Mouse (Mus musculus): ENCODE measurements around the gene Olfr1225. TPM values are rescaled to one million over a fixed set of nuclear protein-coding genes. Genes with fewer than 3 reads are reported as not detected.
"Not testable (repeated sequence)": the region's sequence is repeated elsewhere in the genome, so short reads cannot be mapped to it uniquely, and the experiment has no call there.

Gene Olfr1225
- not detected in 2 replicates for polyA plus RNA-seq (2015; fragmentation: Nextera tagmentation; extraction: Ambion mirVana)

GRCm38 (mm10) chr2:89174569-89174968 lies at the start of gene Olfr1225:
Olfr1225 (minus strand) TSS chr2:89174669.
- WGBS: 78% methylated on average over 1 of the region's 1 CpGs
- no peak within 1 kb of the TSS for H3K4me3 ChIP-seq (replicated peaks; ENCODE audit: low read length)
- no peak within 1 kb of the TSS for H3K27ac ChIP-seq (ENCODE audit: low read length)
- no peaks in the 10 kb centered on the region for H3K36me3 ChIP-seq (ENCODE audit: control insufficient read depth, insufficient read depth)
- H3K9ac ChIP-seq (replicated peaks; ENCODE audit: low read depth, low read length): no peak within 1 kb of the TSS
- no peaks in the 10 kb centered on the region for H3K4me1 ChIP-seq (replicated peaks; ENCODE audit: control insufficient read depth, insufficient read depth, low read length)
- H3K27me3 ChIP-seq (replicated peaks; ENCODE audit: control insufficient read depth, insufficient read depth, low read length): no peaks in the 10 kb centered on the region
- H3K9me3 ChIP-seq (ENCODE audit: control insufficient read depth, low read length): no peaks in the 10 kb centered on the region
- ATAC-seq: no peak
- H3K4me2 ChIP-seq (ENCODE audit: low read length): no peak within 1 kb of the TSS

GRCm38 (mm10) chr2:89199948-89200347 lies 25.5 kb upstream of the Olfr1225 start, which contains the start of gene Olfr1226:
Olfr1226 (minus strand) TSS chr2:89200048.
- H3K4me1 ChIP-seq (replicated peaks; ENCODE audit: control insufficient read depth, insufficient read depth, low read length): no peaks in the 10 kb centered on the region
- H3K4me2 ChIP-seq (ENCODE audit: low read length): no peak within 1 kb of the TSS
- H3K27me3 ChIP-seq (replicated peaks; ENCODE audit: control insufficient read depth, insufficient read depth, low read length): no peaks in the 10 kb centered on the region
- H3K9ac ChIP-seq (replicated peaks; ENCODE audit: low read depth, low read length): no peak within 1 kb of the TSS
- no peak within 1 kb of the TSS for H3K4me3 ChIP-seq (replicated peaks; ENCODE audit: low read length)
- H3K36me3 ChIP-seq (ENCODE audit: control insufficient read depth, insufficient read depth): no peaks in the 10 kb centered on the region
- 52% methylated on average over 2 of the region's 2 CpGs for WGBS
- no peaks in the 10 kb centered on the region for H3K9me3 ChIP-seq (ENCODE audit: control insufficient read depth, low read length)
- no peak for ATAC-seq
- H3K27ac ChIP-seq (ENCODE audit: low read length): no peak within 1 kb of the TSS

GRCm38 (mm10) chr2:89196325-89196982 lies 22.0 kb upstream of the Olfr1225 start:
- ATAC-seq: no peak
- Histone ChIP-seq H3K9me3 (ENCODE audit: control insufficient read depth, low read length) (no peaks in the 10 kb centered on the region), H3K9ac (replicated peaks; ENCODE audit: low read depth, low read length) (no peak overlapping the region), H3K4me2 (ENCODE audit: low read length) (no peak overlapping the region), H3K27me3 (replicated peaks; ENCODE audit: control insufficient read depth, insufficient read depth, low read length) (no peaks in the 10 kb centered on the region), H3K4me3 (replicated peaks; ENCODE audit: low read length) (no peak overlapping the region), H3K4me1 (replicated peaks; ENCODE audit: control insufficient read depth, insufficient read depth, low read length) (no peaks in the 10 kb centered on the region), H3K27ac (ENCODE audit: low read length) (no peak overlapping the region), H3K36me3 (ENCODE audit: control insufficient read depth, insufficient read depth) (no peaks in the 10 kb centered on the region)
- 91% methylated on average over 3 of the region's 3 CpGs for WGBS

- H3K36me3 ChIP-seq (ENCODE audit: control insufficient read depth, insufficient read depth); H3K27ac ChIP-seq (ENCODE audit: low read length); H3K9ac ChIP-seq (replicated peaks; ENCODE audit: low read depth, low read length); H3K4me3 ChIP-seq (replicated peaks; ENCODE audit: low read length); ATAC-seq; H3K4me2 ChIP-seq (ENCODE audit: low read length); H3K9me3 ChIP-seq (ENCODE audit: control insufficient read depth, low read length); H3K4me1 ChIP-seq (replicated peaks; ENCODE audit: control insufficient read depth, insufficient read depth, low read length); H3K27me3 ChIP-seq (replicated peaks; ENCODE audit: control insufficient read depth, insufficient read depth, low read length): not testable (repeated sequence)
- 93% methylated on average over 4 of the region's 4 CpGs for WGBS
These were observed 9.8 kb downstream of the Olfr1225 start for GRCm38 (mm10) chr2:89164711-89165110.

GRCm38 (mm10) chr2:89163991-89164390 lies 10.5 kb downstream of the Olfr1225 start, which contains the start of gene Olfr1224-ps1:
Olfr1224-ps1 (minus strand) TSS chr2:89164091.
- not testable (repeated sequence) for ATAC-seq; H3K9me3 ChIP-seq (ENCODE audit: control insufficient read depth, low read length); H3K27me3 ChIP-seq (replicated peaks; ENCODE audit: control insufficient read depth, insufficient read depth, low read length); H3K4me3 ChIP-seq (replicated peaks; ENCODE audit: low read length); H3K36me3 ChIP-seq (ENCODE audit: control insufficient read depth, insufficient read depth); H3K27ac ChIP-seq (ENCODE audit: low read length); H3K4me1 ChIP-seq (replicated peaks; ENCODE audit: control insufficient read depth, insufficient read depth, low read length); H3K4me2 ChIP-seq (ENCODE audit: low read length); H3K9ac ChIP-seq (replicated peaks; ENCODE audit: low read depth, low read length)
- WGBS: 93% methylated on average over 8 of the region's 8 CpGs

- Histone ChIP-seq H3K27me3 (replicated peaks; ENCODE audit: control insufficient read depth, insufficient read depth, low read length) (no peaks in the 10 kb centered on the region), H3K4me1 (replicated peaks; ENCODE audit: control insufficient read depth, insufficient read depth, low read length) (no peaks in the 10 kb centered on the region), H3K4me3 (replicated peaks; ENCODE audit: low read length) (no peak within 1 kb of the TSS), H3K9me3 (ENCODE audit: control insufficient read depth, low read length) (no peaks in the 10 kb centered on the region), H3K27ac (ENCODE audit: low read length) (no peak within 1 kb of the TSS), H3K4me2 (ENCODE audit: low read length) (no peak within 1 kb of the TSS), H3K9ac (replicated peaks; ENCODE audit: low read depth, low read length) (no peak within 1 kb of the TSS), H3K36me3 (ENCODE audit: control insufficient read depth, insufficient read depth) (no peaks in the 10 kb centered on the region)
- ATAC-seq: no peak
- 77% methylated on average over 1 of the region's 1 CpGs for WGBS
These were observed 23.0 kb downstream of the Olfr1225 start, which contains the start of gene Olfr1223 for GRCm38 (mm10) chr2:89151460-89151859. Olfr1223 (minus strand) TSS chr2:89151560.

GRCm38 (mm10) chr2:89132954-89133353 lies 41.5 kb downstream of the Olfr1225 start, which contains the start of gene Olfr1222:
Olfr1222 (minus strand) TSS chr2:89133054.
- H3K4me1 ChIP-seq (replicated peaks; ENCODE audit: control insufficient read depth, insufficient read depth, low read length): no peaks in the 10 kb centered on the region
- no peak within 1 kb of the TSS for H3K9ac ChIP-seq (replicated peaks; ENCODE audit: low read depth, low read length)
- H3K4me2 ChIP-seq (ENCODE audit: low read length): no peak within 1 kb of the TSS
- H3K27ac ChIP-seq (ENCODE audit: low read length): no peak within 1 kb of the TSS
- H3K4me3 ChIP-seq (replicated peaks; ENCODE audit: low read length): no peak within 1 kb of the TSS
- H3K27me3 ChIP-seq (replicated peaks; ENCODE audit: control insufficient read depth, insufficient read depth, low read length): no peaks in the 10 kb centered on the region
- WGBS: 83% methylated on average over 3 of the region's 3 CpGs
- no peaks in the 10 kb centered on the region for H3K9me3 ChIP-seq (ENCODE audit: control insufficient read depth, low read length)
- H3K36me3 ChIP-seq (ENCODE audit: control insufficient read depth, insufficient read depth): no peaks in the 10 kb centered on the region
- ATAC-seq: no peak

Other genes with a start within 250 kb of the Olfr1225 start
- gene Olfr1211, start 236.6 kb downstream of the Olfr1225 start, polyA plus RNA-seq (2015; fragmentation: Nextera tagmentation; extraction: Ambion mirVana): not detected in 2 replicates
- gene Olfr1212, start 220.7 kb downstream of the Olfr1225 start, polyA plus RNA-seq (2015; fragmentation: Nextera tagmentation; extraction: Ambion mirVana): not detected in 2 replicates
- not detected in 2 replicates for gene Gm13762, start 194.4 kb downstream of the Olfr1225 start, polyA plus RNA-seq (2015; fragmentation: Nextera tagmentation; extraction: Ambion mirVana)
- not detected in 2 replicates for gene Olfr1214, start 182.0 kb downstream of the Olfr1225 start, polyA plus RNA-seq (2015; fragmentation: Nextera tagmentation; extraction: Ambion mirVana)
- gene Olfr1215, start 167.7 kb downstream of the Olfr1225 start, polyA plus RNA-seq (2015; fragmentation: Nextera tagmentation; extraction: Ambion mirVana): not detected in 2 replicates
- gene Olfr1216, start 156.3 kb downstream of the Olfr1225 start, polyA plus RNA-seq (2015; fragmentation: Nextera tagmentation; extraction: Ambion mirVana): not detected in 2 replicates
- gene Olfr1217, start 142.6 kb downstream of the Olfr1225 start, polyA plus RNA-seq (2015; fragmentation: Nextera tagmentation; extraction: Ambion mirVana): not detected in 2 replicates
- gene Olfr1218, start 113.5 kb downstream of the Olfr1225 start, polyA plus RNA-seq (2015; fragmentation: Nextera tagmentation; extraction: Ambion mirVana): not detected in 2 replicates
- gene Olfr1219, start 91.2 kb downstream of the Olfr1225 start, polyA plus RNA-seq (2015; fragmentation: Nextera tagmentation; extraction: Ambion mirVana): not detected in 2 replicates
- not detected in 2 replicates for gene Olfr1220, start 67.8 kb downstream of the Olfr1225 start, polyA plus RNA-seq (2015; fragmentation: Nextera tagmentation; extraction: Ambion mirVana)
- gene Olfr1221, start 57.4 kb downstream of the Olfr1225 start, polyA plus RNA-seq (2015; fragmentation: Nextera tagmentation; extraction: Ambion mirVana): not detected in 2 replicates
- not detected in 2 replicates for gene Olfr1222, start 41.6 kb downstream of the Olfr1225 start, polyA plus RNA-seq (2015; fragmentation: Nextera tagmentation; extraction: Ambion mirVana)
- gene Olfr1223, start 23.1 kb downstream of the Olfr1225 start, polyA plus RNA-seq (2015; fragmentation: Nextera tagmentation; extraction: Ambion mirVana): not detected in 2 replicates
- not detected in 2 replicates for gene Olfr1224-ps1, start 10.6 kb downstream of the Olfr1225 start, polyA plus RNA-seq (2015; fragmentation: Nextera tagmentation; extraction: Ambion mirVana)
- gene Olfr1226, start 25.4 kb upstream of the Olfr1225 start, polyA plus RNA-seq (2015; fragmentation: Nextera tagmentation; extraction: Ambion mirVana): not detected in 2 replicates
- not detected in 2 replicates for gene Olfr1228, start 79.4 kb upstream of the Olfr1225 start, polyA plus RNA-seq (2015; fragmentation: Nextera tagmentation; extraction: Ambion mirVana)
- gene Olfr1229, start 113.3 kb upstream of the Olfr1225 start, polyA plus RNA-seq (2015; fragmentation: Nextera tagmentation; extraction: Ambion mirVana): not detected in 2 replicates
- not detected in 2 replicates for gene Olfr1230, start 122.6 kb upstream of the Olfr1225 start, polyA plus RNA-seq (2015; fragmentation: Nextera tagmentation; extraction: Ambion mirVana)
- gene Olfr1231, start 132.4 kb upstream of the Olfr1225 start, polyA plus RNA-seq (2015; fragmentation: Nextera tagmentation; extraction: Ambion mirVana): not detected in 2 replicates
- not detected in 2 replicates for gene Olfr1232, start 155.0 kb upstream of the Olfr1225 start, polyA plus RNA-seq (2015; fragmentation: Nextera tagmentation; extraction: Ambion mirVana)
- gene Olfr1233, start 167.7 kb upstream of the Olfr1225 start, polyA plus RNA-seq (2015; fragmentation: Nextera tagmentation; extraction: Ambion mirVana): not detected in 2 replicates
- gene Olfr1234, start 190.2 kb upstream of the Olfr1225 start, polyA plus RNA-seq (2015; fragmentation: Nextera tagmentation; extraction: Ambion mirVana): not detected in 2 replicates
- not detected in 2 replicates for gene Olfr1238, start 235.0 kb upstream of the Olfr1225 start, polyA plus RNA-seq (2015; fragmentation: Nextera tagmentation; extraction: Ambion mirVana)
- not detected in 2 replicates for gene Olfr1239, start 245.7 kb upstream of the Olfr1225 start, polyA plus RNA-seq (2015; fragmentation: Nextera tagmentation; extraction: Ambion mirVana)